Mouse (Mus musculus): ENCODE measurements around the gene Gm5741.

The Gm5741 gene

GRCm38 (mm10) chr8:85073041-85073612 lies 5.3 kb upstream of the Gm5741 start:
- no peak for DNase-seq (ENCODE audit: low spot score)

DNA sequence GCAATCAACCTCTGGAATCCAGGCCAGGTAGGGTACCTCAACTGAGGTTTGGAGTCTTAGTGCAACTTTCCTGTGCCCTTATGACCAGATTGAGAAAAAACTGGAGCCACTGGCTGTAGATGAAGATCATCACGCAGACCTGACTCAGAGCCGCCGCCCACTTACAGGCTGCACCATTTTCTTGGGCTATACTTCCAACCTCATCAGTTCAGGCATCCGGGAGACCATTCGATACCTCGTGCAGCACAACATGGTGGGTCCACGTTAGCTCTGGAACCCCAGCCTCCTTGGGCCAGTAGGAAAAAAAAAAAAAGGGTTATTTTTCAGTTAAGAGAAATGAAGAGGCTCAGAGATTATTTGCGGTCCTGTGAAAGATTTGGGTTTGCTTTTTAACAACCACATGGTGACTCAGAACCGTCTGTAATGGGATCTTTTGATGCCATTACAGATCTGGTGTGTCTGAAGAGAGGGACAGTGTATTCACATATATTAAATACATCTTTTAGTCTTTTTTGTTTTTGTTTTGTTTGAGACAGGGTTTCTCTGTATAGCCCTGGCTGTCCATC lies 4.7 kb upstream of the Gm5741 start:
- no peak for DNase-seq (ENCODE audit: low spot score)

- peak; percentile 90 for DNase-seq (ENCODE audit: low spot score)
Measured at GRCm38 (mm10) chr8:85071514-85072281, 3.9 kb upstream of the Gm5741 start, which contains the start of gene Dhps. Dhps (plus strand) TSS chr8:85071757.

- no peak for DNase-seq (ENCODE audit: low spot score)
Measured at GRCm38 (mm10) chr8:85071041-85071440, 3.3 kb upstream of the Gm5741 start.

DNA sequence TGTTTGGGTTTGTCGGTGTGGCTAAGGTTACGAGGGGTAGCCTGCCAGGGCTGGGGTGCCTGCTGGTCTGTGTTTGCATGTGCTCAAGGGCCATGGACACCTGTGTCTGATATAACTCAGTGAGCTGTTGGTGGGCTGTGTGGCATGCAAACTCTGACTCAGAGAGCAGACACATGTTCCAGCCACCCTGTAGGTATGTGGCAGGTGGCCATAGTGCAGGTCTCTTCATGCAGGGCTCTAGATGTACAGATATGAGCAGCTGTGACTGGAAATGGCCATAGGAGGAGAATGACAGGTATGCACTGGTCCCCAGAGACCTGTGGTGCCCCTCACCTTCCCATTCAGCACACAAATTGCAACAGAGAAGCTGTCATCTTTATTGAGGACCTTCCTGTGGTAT lies 627 bp downstream of the Gm5741 start:
- no peak for DNase-seq (ENCODE audit: low spot score)

DNA sequence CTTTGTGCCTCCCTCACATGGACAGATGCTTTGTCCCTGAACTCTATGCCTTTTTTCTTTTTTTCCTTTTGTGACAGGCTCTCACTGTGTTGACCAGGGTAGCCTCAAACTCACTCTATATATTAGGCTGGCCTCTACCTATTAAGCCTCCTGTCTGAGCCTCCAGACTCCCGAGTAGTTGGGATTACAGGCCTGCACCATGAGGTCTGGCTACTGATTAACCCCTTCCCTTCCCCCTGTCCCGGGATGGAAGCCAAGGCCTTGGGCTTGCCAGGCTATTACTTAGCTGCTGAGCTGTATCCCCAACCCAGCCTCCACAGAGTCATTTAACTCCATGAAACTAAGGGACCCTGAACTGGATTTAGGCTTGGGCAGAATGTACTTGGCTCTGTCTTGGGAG lies 2.6 kb downstream of the Gm5741 start:
- no peak for DNase-seq (ENCODE audit: low spot score)

DNA sequence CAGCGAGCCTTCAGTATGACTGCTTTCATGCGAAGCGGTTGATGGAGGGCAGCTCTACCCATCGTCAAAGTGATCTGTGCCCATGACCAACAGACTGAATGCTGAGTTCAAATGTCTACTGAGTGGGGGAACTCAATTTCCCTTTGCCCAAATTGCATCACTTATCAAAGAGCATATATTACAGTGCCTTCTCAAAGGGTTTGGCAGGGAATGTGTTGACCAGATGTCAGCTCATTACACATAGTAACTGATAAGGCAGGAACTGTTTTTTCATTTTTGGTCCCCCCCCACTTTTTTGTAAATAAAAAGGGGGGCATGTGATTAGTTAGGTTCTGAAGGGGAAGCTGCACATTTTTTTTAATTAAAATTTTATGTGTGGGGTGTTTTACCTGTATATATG lies 5.2 kb downstream of the Gm5741 start:
- DNase-seq (ENCODE audit: low spot score) = no peak

DNA sequence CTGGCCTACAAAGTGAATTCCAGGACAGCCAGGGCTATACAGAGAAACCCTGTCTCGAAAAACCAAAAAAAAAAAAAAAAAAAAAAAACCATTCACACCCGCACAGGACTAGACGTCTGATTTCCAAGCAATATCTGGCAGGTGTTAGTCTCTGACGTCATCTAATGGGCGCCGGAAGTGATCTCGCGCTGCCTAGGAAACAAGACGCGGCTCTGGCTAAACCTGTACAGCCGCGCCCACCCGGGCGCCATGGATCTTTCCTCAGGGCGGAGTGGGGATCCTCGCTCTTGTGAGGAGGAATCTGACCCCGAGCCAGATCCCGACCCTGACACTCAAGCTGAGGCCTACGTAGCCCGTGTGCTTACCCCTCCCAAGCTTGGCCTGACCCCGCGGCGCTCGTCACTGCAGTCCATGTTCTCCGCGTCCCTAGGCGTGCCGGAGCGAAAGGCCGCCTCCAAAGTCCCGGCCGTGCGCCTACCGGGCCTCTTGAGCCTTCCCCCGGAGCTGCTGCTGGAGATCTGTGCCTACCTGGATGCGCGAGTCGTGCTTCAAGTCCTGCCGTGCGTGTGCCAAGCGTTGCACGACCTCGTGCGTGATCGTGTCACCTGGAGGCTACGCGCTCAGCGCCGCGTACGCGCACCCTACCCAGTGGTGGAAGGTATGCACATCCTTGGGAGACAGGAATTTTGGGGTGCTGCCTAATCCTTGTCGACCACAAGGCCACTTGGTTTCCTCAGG lies 7.7 kb downstream of the Gm5741 start, which contains the start of gene Fbxw9:
TSS of gene Fbxw9 (plus strand) at position 177 of the 738 bp plus-strand sequence.
- DNase-seq (ENCODE audit: low spot score) = peak; percentile 92

DNA sequence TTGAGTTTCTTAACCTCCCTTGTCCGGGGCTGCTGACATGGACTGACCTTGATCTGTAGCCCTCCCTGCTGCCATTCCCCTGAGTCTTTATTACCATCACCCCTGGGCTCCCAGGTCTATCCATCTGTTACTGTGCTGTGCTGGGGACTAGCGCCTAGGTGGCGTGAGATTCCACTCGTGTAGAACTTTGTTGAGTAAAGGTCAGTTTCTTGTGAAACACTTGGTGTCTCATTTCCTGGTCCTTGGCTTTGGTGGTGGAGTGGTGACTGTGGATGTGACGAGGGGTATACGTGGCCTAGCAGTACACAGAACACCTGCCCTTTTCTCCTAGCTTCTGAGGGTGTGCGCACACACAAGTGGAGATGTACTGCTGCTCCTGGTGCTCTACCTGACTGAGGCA lies 10.4 kb downstream of the Gm5741 start:
- DNase-seq (ENCODE audit: low spot score) = no peak

- no peak for DNase-seq (ENCODE audit: low spot score)
Measured at GRCm38 (mm10) chr8:85043619-85044018, 24.2 kb downstream of the Gm5741 start.

GRCm38 (mm10) chr8:85037681-85038531 lies 29.9 kb downstream of the Gm5741 start:
- peak; percentile 46 for DNase-seq (ENCODE audit: low spot score)

GRCm38 (mm10) chr8:85037366-85037680 lies 30.5 kb downstream of the Gm5741 start:
- DNase-seq (ENCODE audit: low spot score) = no peak

DNA sequence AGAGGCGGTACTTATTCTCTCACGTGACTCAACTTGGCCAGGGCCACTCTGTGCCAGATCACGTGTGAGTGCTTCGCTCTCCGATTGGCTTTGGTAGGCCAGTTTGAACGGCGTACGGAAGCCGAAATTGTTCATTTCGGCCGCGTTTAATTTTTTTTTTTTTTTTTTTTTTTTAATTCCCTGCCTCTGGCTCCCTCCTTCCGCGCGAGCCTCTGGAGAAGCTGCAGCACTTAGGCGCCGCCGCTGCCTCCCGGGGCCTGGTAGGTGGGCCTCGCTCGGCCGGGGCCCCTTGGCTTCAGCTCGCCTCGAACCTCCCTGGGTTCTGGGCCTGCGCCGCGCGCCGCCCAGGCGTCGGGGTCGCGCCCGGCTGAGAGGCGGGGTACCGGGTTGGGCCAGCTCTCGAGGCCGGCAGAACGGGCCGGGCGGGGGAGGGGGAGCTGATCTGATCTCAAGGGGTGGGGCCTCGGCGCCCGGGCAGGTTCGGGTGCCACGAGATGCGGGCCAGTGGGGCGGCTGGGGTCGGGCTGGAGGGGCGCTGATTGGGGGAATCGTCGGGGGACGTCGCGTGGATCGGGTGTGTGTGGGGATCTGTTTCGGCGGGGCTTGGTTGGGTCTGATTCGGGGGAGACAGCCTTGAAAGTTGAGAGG lies 30.9 kb downstream of the Gm5741 start, which contains the start of gene Tnpo2:
TSS of gene Tnpo2 (plus strand) at position 198 of the 648 bp plus-strand sequence.
- peak; percentile 92 for DNase-seq (ENCODE audit: low spot score)

DNA sequence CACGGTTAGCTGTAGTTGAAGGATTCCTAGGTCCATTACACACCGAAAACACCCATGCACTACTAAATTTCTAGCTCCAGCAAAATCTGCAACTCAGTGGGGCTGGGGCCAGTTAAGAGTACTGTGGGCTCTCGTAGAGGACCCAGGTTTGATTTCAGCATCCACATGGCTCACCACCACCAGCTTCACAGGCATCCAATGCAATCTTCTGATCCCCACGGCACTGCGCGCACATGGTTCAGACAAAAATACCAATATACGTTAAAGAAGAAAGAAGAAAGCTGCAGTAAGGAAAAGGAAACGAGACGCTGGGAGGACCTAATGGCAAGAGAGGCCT lies 31.4 kb downstream of the Gm5741 start:
- DNase-seq (ENCODE audit: low spot score) = no peak

GRCm38 (mm10) chr8:85035728-85036310 lies 32.0 kb downstream of the Gm5741 start:
- DNase-seq (ENCODE audit: low spot score) = peak; percentile 47

DNA sequence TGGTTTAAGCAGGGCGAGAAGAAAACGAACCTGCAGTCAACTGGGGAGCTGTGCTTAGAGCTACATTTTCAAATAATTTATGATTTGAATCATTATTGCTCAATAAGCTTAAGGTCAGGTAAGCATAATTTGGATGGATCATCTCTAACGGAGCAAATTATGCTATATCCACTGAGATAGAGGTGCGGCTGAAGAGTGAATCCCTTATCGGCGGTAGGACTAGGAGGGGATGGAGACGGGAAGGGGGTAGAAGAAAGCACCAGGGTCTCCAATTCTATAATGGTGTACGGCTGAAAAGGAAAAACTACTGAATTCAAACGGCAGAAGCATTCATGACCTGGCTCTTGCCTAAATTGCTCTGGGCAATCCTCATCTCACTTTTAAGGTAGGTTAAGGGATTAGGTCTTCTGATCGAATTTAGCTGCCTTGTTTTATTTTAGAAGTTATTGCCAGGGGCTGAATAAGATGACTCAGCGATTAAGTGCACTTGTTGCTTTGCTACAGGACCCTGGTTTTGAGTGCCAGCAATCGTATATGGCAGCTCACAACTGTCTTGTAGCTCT lies 32.5 kb downstream of the Gm5741 start:
- DNase-seq (ENCODE audit: low spot score) = no peak

GRCm38 (mm10) chr8:85034764-85035163 lies 33.0 kb downstream of the Gm5741 start:
- DNase-seq (ENCODE audit: low spot score) = peak; percentile 84

GRCm38 (mm10) chr8:85033867-85034266 lies 33.9 kb downstream of the Gm5741 start:
- no peak for DNase-seq (ENCODE audit: low spot score)

- DNase-seq (ENCODE audit: low spot score) = no peak
Measured at GRCm38 (mm10) chr8:85032622-85033311, 35.0 kb downstream of the Gm5741 start.

DNA sequence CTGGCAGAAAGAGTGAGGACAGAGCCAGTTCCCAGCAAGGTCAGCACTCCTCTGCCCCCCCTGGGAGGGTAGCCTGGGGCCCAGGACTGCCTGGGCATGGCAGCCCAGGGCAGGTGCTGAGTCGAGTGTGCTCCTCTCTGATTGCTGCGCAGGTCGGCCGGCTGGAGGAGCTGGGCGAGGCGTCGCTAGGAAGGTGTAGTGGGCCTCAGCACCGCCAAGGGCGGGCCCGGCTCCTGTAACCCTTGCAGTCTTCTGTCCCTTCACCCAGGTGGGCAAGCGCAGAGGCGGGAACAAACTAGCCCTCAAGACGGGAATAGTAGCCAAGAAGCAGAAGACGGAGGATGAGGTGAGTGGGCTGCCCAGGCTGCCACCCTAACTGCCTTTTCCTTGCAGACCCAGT lies 38.5 kb downstream of the Gm5741 start:
- no peak for DNase-seq (ENCODE audit: low spot score)
